Mouse (Mus musculus) hematopoietic multipotent progenitor cell, adult 10-12 weeks (in vitro differentiated cells): ENCODE results near the gene Gm45521. TPM values are rescaled to one million over a fixed set of nuclear protein-coding genes. Genes with fewer than 3 reads are reported as not detected.

Experiments used
- polyA plus RNA-seq: library from polyadenylated mRNA; stranded (reverse); fragments of >175 nt; gene quantifications from 2 replicates; pipeline ENCODE4 v1.2.3, GENCODE M21; 2012; ENCODE audit warnings: low replicate concordance

Gm45521 gene
- not detected in 2 replicates for polyA plus RNA-seq

DNA sequence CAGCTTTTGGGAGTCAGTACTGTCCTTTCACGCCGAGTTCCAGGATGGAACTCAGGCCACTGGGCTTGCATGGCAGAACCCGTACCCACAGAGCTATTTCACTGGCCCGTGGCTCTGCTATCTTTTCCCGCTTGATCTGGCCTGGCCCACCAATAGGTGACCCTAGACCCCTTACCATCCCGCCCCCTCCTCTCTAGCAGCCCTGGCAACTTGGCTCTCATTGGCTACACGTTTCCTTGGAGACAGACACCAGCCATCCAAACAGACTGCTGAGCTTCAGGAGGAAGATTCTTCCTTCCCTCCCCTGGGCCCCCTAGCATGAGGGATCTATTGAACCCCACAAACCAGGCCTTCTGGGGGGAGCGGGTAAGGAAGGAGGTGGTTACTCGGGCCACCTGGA, at the start of gene Gm45521:
Gene Gm45521 (plus strand): TSS at position 240 of the 400 bp plus-strand sequence.

DNA sequence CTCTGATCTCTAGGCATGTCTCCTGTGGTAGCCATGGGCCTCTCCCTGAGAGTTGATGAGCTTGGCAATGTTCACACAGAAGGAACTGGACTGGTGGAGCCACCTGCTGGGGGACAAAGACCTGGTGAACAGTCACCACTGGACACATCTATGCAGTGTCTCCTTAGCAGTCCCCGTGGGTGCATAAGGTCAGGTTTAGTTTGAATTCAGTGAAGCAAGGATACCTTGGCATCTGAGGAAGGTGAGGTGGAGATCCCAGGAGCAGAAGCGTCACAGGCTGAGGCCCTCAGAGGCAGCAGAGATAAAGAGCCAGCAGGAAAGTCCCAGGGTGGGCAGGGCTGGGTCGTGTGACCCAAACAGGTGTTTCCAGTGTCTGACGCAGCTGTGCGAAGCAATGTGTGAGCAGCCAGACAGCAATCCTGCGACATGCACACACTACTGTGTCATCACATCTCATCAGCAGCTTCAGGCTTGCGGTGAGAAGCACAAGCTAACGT, 37.2 kb downstream of the Gm45521 start, which contains the start of gene Dnase1l3:
Gene Dnase1l3 (minus strand): TSS at position 303 of the 497 bp plus-strand sequence.

DNA sequence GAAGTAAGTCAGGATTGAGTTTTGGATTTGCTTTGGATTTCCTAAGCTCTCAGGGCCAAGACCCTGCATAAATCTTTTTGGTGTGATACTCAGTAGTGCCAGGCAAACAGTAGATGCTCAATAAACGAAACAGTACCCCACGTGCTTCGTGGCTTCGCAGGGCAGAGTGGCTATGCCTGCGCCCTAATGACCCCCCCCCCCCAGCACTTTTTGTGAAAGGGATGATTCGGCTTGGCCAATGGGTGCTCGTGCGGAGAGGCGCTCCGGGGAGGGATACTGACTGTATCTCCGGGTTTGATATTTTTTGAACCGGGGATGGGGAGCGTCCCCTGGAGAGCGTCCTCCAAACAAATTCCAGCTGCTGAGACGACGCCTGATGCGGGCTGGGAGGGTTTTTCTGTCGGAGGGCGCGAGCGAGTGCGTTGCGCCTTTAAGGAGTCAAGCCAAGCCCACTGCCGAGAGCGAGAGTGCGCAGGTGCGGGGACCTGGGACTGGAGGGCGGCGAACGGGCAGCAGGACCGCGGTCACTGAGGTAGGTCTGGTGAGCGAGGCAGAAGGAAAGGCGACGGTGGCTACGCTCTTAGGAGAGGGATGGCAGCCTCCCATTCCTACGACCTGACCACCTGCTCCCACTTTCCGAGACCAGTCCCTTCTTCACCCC, 45.5 kb downstream of the Gm45521 start, which contains the start of gene Abhd6:
Gene Abhd6 (plus strand): TSS at position 471 of the 661 bp plus-strand sequence.

Other genes with a start within 250 kb of the Gm45521 start
- gene Gm26661, start 165.7 kb upstream of the Gm45521 start, polyA plus RNA-seq = not detected in 2 replicates
- gene Flnb, start 139.3 kb upstream of the Gm45521 start, polyA plus RNA-seq = 5.1 and 8.1 TPM in 2 replicates
- gene Dnase1l3, start 37.3 kb downstream of the Gm45521 start, polyA plus RNA-seq = 5.0 and 6.7 TPM in 2 replicates
- gene Abhd6, start 45.6 kb downstream of the Gm45521 start, polyA plus RNA-seq = 1.8 and 2.4 TPM in 2 replicates
- gene Rpp14, start 123.1 kb downstream of the Gm45521 start, polyA plus RNA-seq = 2.3 and 3.2 TPM in 2 replicates
- gene Pxk, start 140.9 kb downstream of the Gm45521 start, polyA plus RNA-seq = 27.7 and 62.0 TPM in 2 replicates
- gene Pdhb, start 215.7 kb downstream of the Gm45521 start, polyA plus RNA-seq = 40.2 and 42.2 TPM in 2 replicates